ENCODE assay signal across 9 mouse cellular contexts in genomic region chr1:161736848-161737247, GRCm38 (mm10). TPM values are rescaled to one million over a fixed set of nuclear protein-coding genes. Genes with fewer than 3 reads are reported as not detected.
A peak's percentile ranks its signal among the peaks of the same experiment; 100 is the strongest.
DNase-seq lines count a peak whose midpoint lies in the region; ATAC-seq and TF ChIP-seq lines count a peak whose summit lies in the region.
"Had no signal": no experiment of that assay in that cellular context is flagged by ENCODE, and none has a peak within 500 bp of the region (broad histone marks: within the 10 kb centered on the region; RNA-seq: fewer than 3 reads in every experiment).

No protein-coding gene starts in this region.

- no peak for TF ChIP-seq EP300 in heart, adult 2 months (IDR thresholded peaks at IDR 0.05; ENCODE audit: insufficient read depth, low read depth, low read length)

- no peaks in the 10 kb centered on the region for H3K79me2 ChIP-seq in heart, adult 2 months (replicated peaks; ENCODE audit: control insufficient read depth, insufficient read depth, low read length)

- no peak for ATAC-seq in frontal cortex, adult (ENCODE audit: low TSS enrichment)

- DNase-seq in heart, adult 2 months: no peak
- DNase-seq in heart, adult 11 months: no peak
- DNase-seq in right cerebral cortex, adult 18-20 months: peak; percentile 8
- no peak for DNase-seq in right cerebral cortex, postnatal 25 days
- peak; percentile 20 for DNase-seq in hindlimb bud, embryonic 11.5 days (ENCODE audit: extremely low spot score, low read depth, low spot score)
- no peak for DNase-seq in spleen, postnatal 14 days (ENCODE audit: low spot score in 2 of 2)
- DNase-seq in adrenal gland, postnatal 10 days: no peak

- 5% methylated on average over 3 of the region's 3 CpGs for WGBS in heart, adult 2 months

- TF ChIP-seq CTCF in heart, adult 2 months (IDR thresholded peaks at IDR 0.05): peak; percentile 91

- no peaks in the 10 kb centered on the region; the same call in 1 of the 2 replicates for H3K27me3 ChIP-seq in heart, adult 2 months (ENCODE audit: control insufficient read depth, insufficient read depth, low read length)

- no peak for TF ChIP-seq POLR2A in heart, adult 2 months (IDR thresholded peaks at IDR 0.05; ENCODE audit: insufficient read depth, low read depth, low read length)

- H3K4me3 ChIP-seq in heart, adult 2 months: no peak overlapping the region

- H3K9ac ChIP-seq in heart, adult 2 months (ENCODE audit: low read depth, low read length): no peak overlapping the region

- H3K36me3 ChIP-seq in heart, adult 2 months (ENCODE audit: control insufficient read depth, insufficient read depth, low read length): no peaks in the 10 kb centered on the region

- no peaks in the 10 kb centered on the region for H3K4me1 ChIP-seq in heart, adult 2 months (ENCODE audit: control insufficient read depth, insufficient read depth, low read length)

- no peak overlapping the region for H3K27ac ChIP-seq in heart, adult 2 months

- intact Hi-C loops in heart, adult 2 months (cut with DNase I): loop anchor here (1.0 to 2.0 kb wide), 2 partner anchors 48 to 337 kb away; no protein-coding TSS in a partner anchor

RNA-seq across cellular contexts. Expression of gene Fasl, which starts 51.4 kb away (rescaled TPM):
- not detected for total RNA-seq in heart, adult 2 months (2021)
- polyA plus RNA-seq in heart, adult 2 months (2012; rRNA removed): 0.10 TPM in 1 of 2 replicates, not detected in the other
- not detected for total RNA-seq in adrenal gland, postnatal 10 days (2021)
- total RNA-seq: heart, postnatal 14 days had no signal

Comparison
In these comparisons a context has a peak if more than half of its experiments do, and no peak if none do; other contexts are left out.
1. DNase-seq: peak in right cerebral cortex, adult 18-20 months (single experiment) and hindlimb bud, embryonic 11.5 days (single experiment); none in heart, adult 2 months (0 of 2), heart, adult 11 months (single experiment), right cerebral cortex, postnatal 25 days (single experiment), spleen, postnatal 14 days (0 of 2) and adrenal gland, postnatal 10 days (single experiment).